Mouse (Mus musculus) liver, postnatal 0 days (tissue): ENCODE measurements at regions not wholly inside any gene's neighbourhood (a gene's known extent, or its start where the extent isn't known, plus 50 kb on each side); places are given as distances from the start of the nearest gene placed in this dataset.

Experiments used
- CTCF ChIP-seq: sonication (generic); IDR thresholded peaks from 2 replicates; pipeline ENCODE4 v1.5.1; 2016; ENCODE audit warnings: antibody characterized with exemption, low read depth
- EP300 ChIP-seq: IDR thresholded peaks from 2 replicates; pipeline ENCODE4 v1.6.1; 2016; ENCODE audit warnings: antibody characterized with exemption, low read depth, mild to moderate bottlenecking

DNA sequence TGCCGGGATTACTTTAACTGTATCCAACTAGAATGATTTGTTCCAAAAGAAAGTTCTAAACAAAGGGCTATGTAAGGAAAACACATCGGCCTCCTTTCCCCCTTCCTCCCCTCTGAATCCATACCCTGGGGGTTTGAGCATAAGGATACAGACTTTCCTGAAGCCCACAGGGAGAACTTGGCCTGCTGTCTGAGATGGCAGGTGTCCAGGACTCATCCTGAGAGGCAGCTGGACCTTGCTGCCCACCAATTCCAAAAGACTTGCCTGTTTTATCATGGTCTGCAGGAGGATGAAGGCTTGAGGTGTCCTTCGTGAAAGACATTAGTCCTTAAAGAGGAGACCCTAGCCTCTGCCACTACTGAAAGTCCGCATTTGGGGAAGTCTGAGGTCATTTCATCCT lies 94.0 kb upstream of the A230072I06Rik start:
- no peak for TF ChIP-seq CTCF
- TF ChIP-seq EP300: no peak
